Mouse (Mus musculus) induced T-regulatory cell, adult 2 months (primary cell): ENCODE results near the gene Slit3.

Experiments used
- DNase-seq: peaks from one replicate; pipeline ENCODE4 v3.0.0-alpha.2; 2012; ENCODE audit warnings: low read depth

The Slit3 gene

GRCm38 (mm10) chr11:35587174-35587959, 466.3 kb downstream of the Slit3 start:
- DNase-seq, result no peak

GRCm38 (mm10) chr11:35589892-35590291, 468.9 kb downstream of the Slit3 start:
- no peak for DNase-seq

- DNase-seq, result no peak
Measured at GRCm38 (mm10) chr11:35593146-35594034, 472.4 kb downstream of the Slit3 start.

- DNase-seq, result no peak
Measured at GRCm38 (mm10) chr11:35596064-35596463, 475.0 kb downstream of the Slit3 start.

- no peak for DNase-seq
Measured at GRCm38 (mm10) chr11:35597882-35598281, 476.9 kb downstream of the Slit3 start.

GRCm38 (mm10) chr11:35598732-35599131, 477.7 kb downstream of the Slit3 start:
- DNase-seq, result no peak

GRCm38 (mm10) chr11:35601652-35602240, 480.7 kb downstream of the Slit3 start:
- DNase-seq, result no peak

- DNase-seq, result no peak
Measured at GRCm38 (mm10) chr11:35602586-35602985, 481.6 kb downstream of the Slit3 start.

GRCm38 (mm10) chr11:35603946-35604345, 482.9 kb downstream of the Slit3 start:
- DNase-seq, result no peak

- no peak for DNase-seq
Measured at GRCm38 (mm10) chr11:35604848-35605790, 484.1 kb downstream of the Slit3 start.

GRCm38 (mm10) chr11:35607191-35607590, 486.2 kb downstream of the Slit3 start:
- no peak for DNase-seq

- no peak for DNase-seq
Measured at GRCm38 (mm10) chr11:35608794-35609193, 487.8 kb downstream of the Slit3 start.

- DNase-seq, result no peak
Measured at GRCm38 (mm10) chr11:35612262-35612896, 491.4 kb downstream of the Slit3 start.

GRCm38 (mm10) chr11:35614530-35614929, 493.5 kb downstream of the Slit3 start:
- DNase-seq, result no peak

- no peak for DNase-seq
Measured at GRCm38 (mm10) chr11:35619421-35619820, 498.4 kb downstream of the Slit3 start.

GRCm38 (mm10) chr11:35622736-35623135, 501.7 kb downstream of the Slit3 start:
- no peak for DNase-seq

- DNase-seq, result no peak
Measured at GRCm38 (mm10) chr11:35624515-35625270, 503.7 kb downstream of the Slit3 start.

- DNase-seq, result no peak
Measured at GRCm38 (mm10) chr11:35625576-35625975, 504.6 kb downstream of the Slit3 start.

- no peak for DNase-seq
Measured at GRCm38 (mm10) chr11:35626161-35626885, 505.3 kb downstream of the Slit3 start.

- DNase-seq, result no peak
Measured at GRCm38 (mm10) chr11:35627815-35628214, 506.8 kb downstream of the Slit3 start.
